Mouse (Mus musculus): ENCODE results near the gene Cd72. TPM values are rescaled to one million over a fixed set of nuclear protein-coding genes. Genes with fewer than 3 reads are reported as not detected.

Cd72 gene
- polyA plus RNA-seq, 1 experiment: 0.63 TPM

DNA sequence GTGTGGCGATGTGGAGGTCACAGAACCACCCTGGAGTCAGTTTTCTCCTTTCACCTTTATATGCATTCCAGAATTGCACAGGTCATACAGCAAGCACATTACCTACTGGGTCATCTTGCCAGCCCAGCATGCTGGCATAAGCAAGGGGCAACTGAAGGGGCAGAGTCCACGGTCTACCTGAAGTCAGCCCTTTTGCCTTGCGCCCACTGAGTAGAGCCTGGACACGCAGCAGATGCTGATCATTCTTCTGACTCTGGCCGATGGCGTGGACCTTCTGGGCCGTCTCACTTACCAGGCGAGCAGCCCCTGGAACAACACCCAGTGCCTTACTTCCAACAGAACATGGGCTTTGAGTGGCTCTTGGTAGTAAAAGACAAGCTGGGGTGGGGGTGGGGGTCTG is 43.0 kb upstream of the Cd72 start:
- no peak overlapping the region for H3K27ac ChIP-seq (ENCODE audit: control insufficient read depth, insufficient read depth, low read depth, low read length)
- H3K27me3 ChIP-seq (ENCODE audit: control insufficient read depth, insufficient read depth, low read length): no peaks in the 10 kb centered on the region
- TF ChIP-seq CTCF (IDR thresholded peaks at IDR 0.05; ENCODE audit: control insufficient read depth, insufficient read depth, insufficient replicate concordance, low read depth, low read length) (no peak), POLR2A (IDR thresholded peaks at IDR 0.05; ENCODE audit: control insufficient read depth, low read depth, low read length) (no peak)
- no peaks in the 10 kb centered on the region; the same call in 1 of the 2 replicates for H3K36me3 ChIP-seq (ENCODE audit: control insufficient read depth, insufficient read depth, low read length)
- no peak overlapping the region for H3K4me3 ChIP-seq (ENCODE audit: control insufficient read depth, low read depth, low read length)
- H3K4me1 ChIP-seq (ENCODE audit: control insufficient read depth, insufficient read depth, low read length): peaks cover 37% of the 10 kb centered on the region

DNA sequence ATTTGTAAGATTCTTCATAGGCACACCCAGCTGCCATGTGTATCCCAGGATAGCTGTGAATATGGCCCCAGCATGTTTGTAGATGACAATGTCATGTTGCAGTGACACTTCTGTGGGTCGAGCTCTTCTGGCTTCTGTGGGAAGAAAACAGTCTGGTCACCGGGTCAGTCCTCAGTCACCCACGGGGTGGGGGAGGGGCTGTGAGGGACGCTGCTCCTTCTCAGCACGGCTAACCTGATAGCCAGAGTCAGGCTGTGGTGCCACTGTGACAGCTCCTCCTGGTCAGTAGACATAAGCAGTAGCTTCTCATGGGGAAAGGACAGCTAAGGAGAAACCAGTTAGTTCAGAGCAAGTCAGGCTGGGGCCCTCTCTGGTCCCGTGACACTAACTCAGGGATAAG is 42.2 kb upstream of the Cd72 start:
- Histone ChIP-seq H3K4me1 (ENCODE audit: control insufficient read depth, insufficient read depth, low read length) (peaks cover 34% of the 10 kb centered on the region), H3K36me3 (ENCODE audit: control insufficient read depth, insufficient read depth, low read length) (no peaks in the 10 kb centered on the region; the same call in 1 of the 2 replicates), H3K4me3 (ENCODE audit: control insufficient read depth, low read depth, low read length) (no peak overlapping the region), H3K27me3 (ENCODE audit: control insufficient read depth, insufficient read depth, low read length) (no peaks in the 10 kb centered on the region), H3K27ac (ENCODE audit: control insufficient read depth, insufficient read depth, low read depth, low read length) (no peak overlapping the region)
- TF ChIP-seq POLR2A (IDR thresholded peaks at IDR 0.05; ENCODE audit: control insufficient read depth, low read depth, low read length) (no peak), CTCF (IDR thresholded peaks at IDR 0.05; ENCODE audit: control insufficient read depth, insufficient read depth, insufficient replicate concordance, low read depth, low read length) (no peak)

DNA sequence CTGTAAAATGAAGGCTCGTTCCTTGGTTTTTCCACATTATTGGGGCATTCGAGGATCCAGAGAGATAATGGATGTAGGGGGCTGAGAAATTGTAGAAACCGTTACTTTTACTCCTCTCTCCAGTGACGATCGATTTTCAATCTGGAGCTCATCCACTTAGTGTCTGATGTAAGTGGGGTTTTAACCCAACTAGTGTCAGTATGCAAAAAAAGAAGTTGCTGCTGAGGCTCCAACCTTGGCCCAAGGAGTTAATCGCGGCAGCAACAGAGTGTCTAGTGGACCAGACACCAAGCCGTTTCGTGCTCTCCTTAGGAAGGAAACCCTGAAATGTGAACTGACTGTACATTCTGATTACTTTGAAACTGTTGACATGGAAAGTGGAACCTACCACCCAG is 39.4 kb upstream of the Cd72 start:
- Histone ChIP-seq H3K36me3 (ENCODE audit: control insufficient read depth, insufficient read depth, low read length) (no peaks in the 10 kb centered on the region; the same call in 1 of the 2 replicates), H3K27me3 (ENCODE audit: control insufficient read depth, insufficient read depth, low read length) (no peaks in the 10 kb centered on the region), H3K27ac (ENCODE audit: control insufficient read depth, insufficient read depth, low read depth, low read length) (peak overlapping the region; percentile 24), H3K4me1 (ENCODE audit: control insufficient read depth, insufficient read depth, low read length) (peaks cover 21% of the 10 kb centered on the region), H3K4me3 (ENCODE audit: control insufficient read depth, low read depth, low read length) (peak overlapping the region; percentile 85)
- TF ChIP-seq CTCF (IDR thresholded peaks at IDR 0.05; ENCODE audit: control insufficient read depth, insufficient read depth, insufficient replicate concordance, low read depth, low read length) (no peak), POLR2A (IDR thresholded peaks at IDR 0.05; ENCODE audit: control insufficient read depth, low read depth, low read length) (no peak)

DNA sequence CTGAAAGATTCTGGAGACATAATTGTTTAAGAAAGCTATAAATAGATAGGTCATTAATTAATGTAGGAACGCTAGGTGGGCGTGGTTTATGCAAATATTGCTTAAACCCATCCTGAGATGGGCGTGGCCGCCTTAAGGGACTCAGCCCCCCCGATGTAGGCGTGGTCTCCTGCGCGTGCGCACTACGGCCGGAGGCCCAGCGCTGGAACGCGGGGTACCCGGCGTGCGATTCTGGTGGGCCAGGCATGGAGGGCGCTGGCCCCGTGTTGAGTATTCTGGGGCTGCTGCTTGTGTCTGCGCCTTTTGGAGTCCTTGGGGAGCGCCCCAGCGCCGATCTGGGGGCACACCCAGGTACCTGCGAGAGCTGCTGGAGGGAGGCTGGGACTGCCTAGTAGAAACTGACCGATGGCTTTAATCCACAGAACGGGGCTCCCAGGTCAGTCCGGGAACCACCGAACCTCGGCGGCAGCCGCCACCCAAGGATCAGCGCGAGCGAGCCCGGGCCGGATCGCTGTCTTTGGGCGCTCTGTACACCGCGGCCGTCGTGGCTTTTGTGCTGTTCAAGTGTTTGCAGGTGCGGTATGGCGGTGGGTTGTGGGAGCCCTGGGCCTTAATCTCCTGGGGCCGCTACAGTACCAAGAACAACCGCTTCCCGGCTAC is 38.9 kb upstream of the Cd72 start:
- peak overlapping the region; percentile 85 for H3K4me3 ChIP-seq (ENCODE audit: control insufficient read depth, low read depth, low read length)
- no peaks in the 10 kb centered on the region for H3K36me3 ChIP-seq (ENCODE audit: control insufficient read depth, insufficient read depth, low read length)
- peaks cover 16% of the 10 kb centered on the region for H3K4me1 ChIP-seq (ENCODE audit: control insufficient read depth, insufficient read depth, low read length)
- TF ChIP-seq POLR2A (IDR thresholded peaks at IDR 0.05; ENCODE audit: control insufficient read depth, low read depth, low read length) (peak; percentile 34; the same call in 1 of the 2 replicates), CTCF (IDR thresholded peaks at IDR 0.05; ENCODE audit: control insufficient read depth, insufficient read depth, insufficient replicate concordance, low read depth, low read length) (no peak)
- peak overlapping the region; percentile 24 for H3K27ac ChIP-seq (ENCODE audit: control insufficient read depth, insufficient read depth, low read depth, low read length)
- no peaks in the 10 kb centered on the region for H3K27me3 ChIP-seq (ENCODE audit: control insufficient read depth, insufficient read depth, low read length)

DNA sequence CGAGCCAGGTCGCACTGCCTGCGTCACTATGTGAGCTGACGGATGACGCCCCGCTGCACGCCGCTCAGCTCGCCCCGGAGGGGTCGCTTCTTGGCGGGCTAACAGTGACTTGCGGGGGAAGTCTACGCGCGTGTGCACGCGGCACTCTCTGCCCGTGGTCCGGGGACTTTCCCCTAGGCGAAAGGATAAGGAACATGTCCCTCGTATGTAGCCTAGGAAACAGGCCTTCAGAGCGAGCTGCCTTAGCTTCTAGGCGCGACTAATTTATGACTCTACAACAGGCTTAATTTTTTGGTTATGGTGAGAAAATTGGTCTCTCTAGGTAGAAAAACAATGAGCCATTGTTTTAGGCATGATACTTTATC is 38.4 kb upstream of the Cd72 start, which contains the start of gene Ccdc107:
TSS of gene Ccdc107 (plus strand) at position 80 of the 365 bp plus-strand sequence.
- no peaks in the 10 kb centered on the region for H3K27me3 ChIP-seq (ENCODE audit: control insufficient read depth, insufficient read depth, low read length)
- peak; percentile 31; the same call in 1 of the 2 replicates for TF ChIP-seq POLR2A (IDR thresholded peaks at IDR 0.05; ENCODE audit: control insufficient read depth, low read depth, low read length)
- TF ChIP-seq CTCF (IDR thresholded peaks at IDR 0.05; ENCODE audit: control insufficient read depth, insufficient read depth, insufficient replicate concordance, low read depth, low read length): no peak
- no peaks in the 10 kb centered on the region for H3K36me3 ChIP-seq (ENCODE audit: control insufficient read depth, insufficient read depth, low read length)
- peak within 1 kb of the TSS; percentile 24 for H3K27ac ChIP-seq (ENCODE audit: control insufficient read depth, insufficient read depth, low read depth, low read length)
- H3K4me1 ChIP-seq (ENCODE audit: control insufficient read depth, insufficient read depth, low read length): peaks cover 11% of the 10 kb centered on the region
- peak within 1 kb of the TSS; percentile 85 for H3K4me3 ChIP-seq (ENCODE audit: control insufficient read depth, low read depth, low read length)

DNA sequence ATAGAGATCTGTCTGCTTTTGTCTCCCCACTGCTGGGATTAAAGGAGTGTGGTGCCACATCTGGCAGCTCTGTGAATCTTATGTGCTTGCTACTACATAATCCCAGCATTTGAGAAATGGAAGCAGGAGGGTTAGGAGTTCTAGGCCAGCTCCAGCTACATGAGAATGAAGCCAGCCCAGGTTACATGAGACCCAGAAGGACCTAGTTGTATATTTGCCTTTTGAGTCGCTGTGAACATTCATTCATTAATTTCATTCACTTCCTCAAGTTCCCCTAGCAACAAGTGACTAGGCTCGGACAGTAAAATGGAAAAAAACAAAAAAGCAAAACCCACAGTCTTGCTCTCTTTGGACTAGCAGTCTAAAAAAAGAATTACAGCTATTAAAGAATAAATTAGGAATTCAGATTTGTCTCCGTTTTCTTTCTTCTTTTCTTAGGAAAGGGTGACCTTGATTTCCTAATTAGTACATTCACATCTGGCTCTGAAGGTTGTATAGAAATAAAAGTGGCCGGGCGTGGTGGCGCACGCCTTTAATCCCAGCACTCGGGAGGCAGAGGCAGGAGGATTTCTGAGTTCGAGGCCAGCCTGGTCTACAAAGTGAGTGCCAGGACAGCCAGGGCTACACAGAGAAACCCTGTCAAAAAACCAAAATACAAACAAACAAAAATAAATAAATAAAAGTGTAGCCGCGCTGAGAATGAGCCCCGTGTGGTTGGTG is 37.8 kb upstream of the Cd72 start:
- Histone ChIP-seq H3K4me3 (ENCODE audit: control insufficient read depth, low read depth, low read length) (peak overlapping the region; percentile 77), H3K4me1 (ENCODE audit: control insufficient read depth, insufficient read depth, low read length) (peaks cover 6% of the 10 kb centered on the region; the same call in 1 of the 2 replicates), H3K36me3 (ENCODE audit: control insufficient read depth, insufficient read depth, low read length) (no peaks in the 10 kb centered on the region), H3K27me3 (ENCODE audit: control insufficient read depth, insufficient read depth, low read length) (no peaks in the 10 kb centered on the region), H3K27ac (ENCODE audit: control insufficient read depth, insufficient read depth, low read depth, low read length) (peak overlapping the region; percentile 23; the same call in 1 of the 2 replicates)
- no peak for TF ChIP-seq POLR2A (IDR thresholded peaks at IDR 0.05; ENCODE audit: control insufficient read depth, low read depth, low read length)
- no peak for TF ChIP-seq CTCF (IDR thresholded peaks at IDR 0.05; ENCODE audit: control insufficient read depth, insufficient read depth, insufficient replicate concordance, low read depth, low read length)

DNA sequence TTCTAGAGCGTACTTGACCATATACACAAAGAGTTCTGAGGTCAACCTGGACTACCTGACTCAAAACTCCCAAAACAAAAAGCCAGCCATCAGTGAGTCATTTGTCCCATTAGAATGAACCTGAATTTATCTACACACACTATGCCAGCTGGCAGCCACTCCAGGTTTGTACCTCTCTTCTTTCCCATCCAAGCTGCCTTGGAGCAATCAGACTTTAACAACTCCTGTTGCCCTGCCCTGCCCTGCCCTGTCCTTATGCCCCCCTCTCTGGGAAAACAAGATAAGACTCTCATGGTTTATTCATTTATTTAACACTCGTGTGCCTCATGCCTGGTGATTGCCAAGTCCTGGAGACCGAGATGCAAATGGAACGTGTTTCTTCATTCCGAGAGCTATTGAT is 36.4 kb upstream of the Cd72 start:
- Histone ChIP-seq H3K27me3 (ENCODE audit: control insufficient read depth, insufficient read depth, low read length) (no peaks in the 10 kb centered on the region), H3K4me3 (ENCODE audit: control insufficient read depth, low read depth, low read length) (no peak overlapping the region), H3K36me3 (ENCODE audit: control insufficient read depth, insufficient read depth, low read length) (no peaks in the 10 kb centered on the region), H3K4me1 (ENCODE audit: control insufficient read depth, insufficient read depth, low read length) (peaks cover 3% of the 10 kb centered on the region; the same call in 1 of the 2 replicates), H3K27ac (ENCODE audit: control insufficient read depth, insufficient read depth, low read depth, low read length) (no peak overlapping the region)
- TF ChIP-seq CTCF (IDR thresholded peaks at IDR 0.05; ENCODE audit: control insufficient read depth, insufficient read depth, insufficient replicate concordance, low read depth, low read length) (no peak), POLR2A (IDR thresholded peaks at IDR 0.05; ENCODE audit: control insufficient read depth, low read depth, low read length) (no peak)

Data from testis, adult 2 months (tissue).